24 mouse cellular contexts compared by ENCODE assay signal in genomic region chr7:43952703-43953102, GRCm38 (mm10). TPM values are rescaled to one million over a fixed set of nuclear protein-coding genes. Genes with fewer than 3 reads are reported as not detected.
A peak's percentile ranks its signal among the peaks of the same experiment; 100 is the strongest.
DNase-seq lines count a peak whose midpoint lies in the region; ATAC-seq lines count a peak whose summit lies in the region.
"Had no signal": no experiment of that assay in that cellular context is flagged by ENCODE, and none has a peak within 500 bp of the region (broad histone marks: within the 10 kb centered on the region; RNA-seq: fewer than 3 reads in every experiment).

No protein-coding gene starts in this region.

- no peaks in the 10 kb centered on the region for H3K9me3 ChIP-seq in kidney, embryonic 14.5 days (ENCODE audit: control insufficient read depth, low read length)
- H3K9me3 ChIP-seq in heart, embryonic 11.5 days (replicated peaks; ENCODE audit: control insufficient read depth, low read length): no peaks in the 10 kb centered on the region
- H3K9me3 ChIP-seq: heart, embryonic 15.5 days; midbrain, embryonic 12.5 days had no signal

- H3K4me3 ChIP-seq in kidney, embryonic 14.5 days (ENCODE audit: low read length): no peak overlapping the region
- H3K4me3 ChIP-seq in heart, embryonic 11.5 days (ENCODE audit: low read depth, low read length): no peak overlapping the region
- H3K4me3 ChIP-seq: erythroblast, embryonic 14.5 days; heart, embryonic 15.5 days; midbrain, embryonic 12.5 days had no signal

- no peak overlapping the region for H3K27ac ChIP-seq in kidney, embryonic 14.5 days (ENCODE audit: low read depth, low read length)
- H3K27ac ChIP-seq in heart, embryonic 11.5 days (ENCODE audit: low read depth, low read length): no peak overlapping the region
- H3K27ac ChIP-seq: heart, embryonic 15.5 days; macrophage; midbrain, embryonic 12.5 days had no signal

- DNase-seq in layer of hippocampus, adult 11-12 months (ENCODE audit: low spot score): peak; percentile 23
- DNase-seq in layer of hippocampus, adult 9-10 months (ENCODE audit: low spot score): no peak
- DNase-seq in layer of hippocampus, adult 18-20 months (ENCODE audit: low spot score in 2 of 2): peak; percentile 11 to 16
- DNase-seq in right cerebral cortex, postnatal 25 days: peak; percentile 31
- DNase-seq in retina, embryonic 14.5 days (ENCODE audit: low spot score): no peak
- no peak for DNase-seq in gastrocnemius, postnatal 25 days
- DNase-seq: cerebellum, postnatal 14 days; forebrain, postnatal 0 days; heart, adult 11 months; lung, embryonic 14.5 days; thymus, postnatal 14 days had no signal

- H3K36me3 ChIP-seq in kidney, embryonic 14.5 days (ENCODE audit: control insufficient read depth, insufficient read depth, low read length): no peaks in the 10 kb centered on the region
- no peaks in the 10 kb centered on the region for H3K36me3 ChIP-seq in heart, embryonic 11.5 days (ENCODE audit: control insufficient read depth, insufficient read depth, low read length)
- H3K36me3 ChIP-seq: heart, embryonic 15.5 days; midbrain, embryonic 12.5 days had no signal

- no peaks in the 10 kb centered on the region for H3K4me1 ChIP-seq in kidney, embryonic 14.5 days (ENCODE audit: control insufficient read depth, insufficient read depth, low read length)
- H3K4me1 ChIP-seq in heart, embryonic 11.5 days (ENCODE audit: control insufficient read depth, insufficient read depth, low read length): no peaks in the 10 kb centered on the region
- H3K4me1 ChIP-seq: heart, embryonic 15.5 days; midbrain, embryonic 12.5 days had no signal

- WGBS in kidney, embryonic 14.5 days: 37% methylated on average over 4 of the region's 4 CpGs
- WGBS in heart, embryonic 11.5 days (ENCODE audit: insufficient replicate concordance): 60% methylated on average over 4 of the region's 4 CpGs

- H3K27me3 ChIP-seq in kidney, embryonic 14.5 days (ENCODE audit: control insufficient read depth, insufficient read depth, low read length): no peaks in the 10 kb centered on the region
- H3K27me3 ChIP-seq in heart, embryonic 11.5 days (ENCODE audit: control insufficient read depth, insufficient read depth, low read length): no peaks in the 10 kb centered on the region
- H3K27me3 ChIP-seq: heart, embryonic 15.5 days; midbrain, embryonic 12.5 days; Patski had no signal

- ATAC-seq in kidney, embryonic 14.5 days (ENCODE audit: low FRiP score, low TSS enrichment): peak; percentile 78
- no peak for ATAC-seq in heart, embryonic 11.5 days (replicated peaks; ENCODE audit: insufficient number of reproducible peaks, low FRiP score, low TSS enrichment)
- ATAC-seq: forebrain, postnatal 0 days; inflammation-experienced regulatory T-cells, adult 6 months; Patski had no signal

- H3K9ac ChIP-seq in kidney, embryonic 14.5 days (ENCODE audit: low read depth, low read length): no peak overlapping the region
- no peak overlapping the region for H3K9ac ChIP-seq in heart, embryonic 11.5 days (ENCODE audit: low read depth, low read length)
- H3K9ac ChIP-seq: forebrain, postnatal 0 days; heart, embryonic 15.5 days; lung, embryonic 14.5 days; midbrain, embryonic 12.5 days had no signal

- no peak overlapping the region for H3K4me2 ChIP-seq in kidney, embryonic 14.5 days (replicated peaks; ENCODE audit: low read depth, low read length)
- H3K4me2 ChIP-seq in heart, embryonic 11.5 days: no peak overlapping the region
- H3K4me2 ChIP-seq: heart, embryonic 15.5 days; lung, embryonic 14.5 days; midbrain, embryonic 12.5 days had no signal

RNA-seq across cellular contexts. Expression of gene Klk1b8, which starts 2.2 kb away (rescaled TPM):
- not detected in 2 replicates for polyA plus RNA-seq in kidney, embryonic 14.5 days (2014; fragmentation: Nextera tagmentation; extraction: Ambion mirVana)
- not detected for total RNA-seq in layer of hippocampus, adult 18-20 months (2021)
- not detected for total RNA-seq in gastrocnemius, postnatal 25 days (2021)
- polyA plus RNA-seq in heart, embryonic 11.5 days (2014; fragmentation: Nextera tagmentation; extraction: Ambion mirVana): not detected in 2 replicates
- total RNA-seq: adrenal gland, postnatal 4 days; forebrain, postnatal 0 days; liver, adult 2 months; neutrophil, adult 5-6 weeks had no signal
- polyA plus RNA-seq: erythroblast, embryonic 14.5 days; forebrain, postnatal 0 days; heart, embryonic 15.5 days; hindbrain, embryonic 11.5 days; inflammation-experienced regulatory T-cells, adult 6 months; liver, adult 2 months; lung, embryonic 14.5 days; macrophage; midbrain, embryonic 12.5 days; Patski; stomach, embryonic 14.5 days had no signal

RNA-seq across cellular contexts. Expression of gene Klk1b1, which starts 13.8 kb away (rescaled TPM):
- not detected in 2 replicates for polyA plus RNA-seq in kidney, embryonic 14.5 days (2014; fragmentation: Nextera tagmentation; extraction: Ambion mirVana)
- not detected for total RNA-seq in layer of hippocampus, adult 18-20 months (2021)
- not detected for total RNA-seq in gastrocnemius, postnatal 25 days (2021)
- not detected in 2 replicates for polyA plus RNA-seq in heart, embryonic 11.5 days (2014; fragmentation: Nextera tagmentation; extraction: Ambion mirVana)
- total RNA-seq: adrenal gland, postnatal 4 days; forebrain, postnatal 0 days; liver, adult 2 months; neutrophil, adult 5-6 weeks had no signal
- polyA plus RNA-seq: erythroblast, embryonic 14.5 days; forebrain, postnatal 0 days; heart, embryonic 15.5 days; hindbrain, embryonic 11.5 days; inflammation-experienced regulatory T-cells, adult 6 months; liver, adult 2 months; lung, embryonic 14.5 days; midbrain, embryonic 12.5 days; Patski; stomach, embryonic 14.5 days had no signal

RNA-seq across cellular contexts. Expression of gene Klk15, which starts 19.2 kb away (rescaled TPM):
- not detected in 2 replicates for polyA plus RNA-seq in kidney, embryonic 14.5 days (2014; fragmentation: Nextera tagmentation; extraction: Ambion mirVana)
- total RNA-seq in layer of hippocampus, adult 18-20 months (2021): not detected
- total RNA-seq in gastrocnemius, postnatal 25 days (2021): not detected
- polyA plus RNA-seq in heart, embryonic 11.5 days (2014; fragmentation: Nextera tagmentation; extraction: Ambion mirVana): not detected in 2 replicates
- total RNA-seq: adrenal gland, postnatal 4 days; forebrain, postnatal 0 days; liver, adult 2 months; neutrophil, adult 5-6 weeks had no signal
- polyA plus RNA-seq: erythroblast, embryonic 14.5 days; forebrain, postnatal 0 days; heart, embryonic 15.5 days; hindbrain, embryonic 11.5 days; inflammation-experienced regulatory T-cells, adult 6 months; liver, adult 2 months; lung, embryonic 14.5 days; macrophage; midbrain, embryonic 12.5 days; Patski; stomach, embryonic 14.5 days had no signal

RNA-seq across cellular contexts. Expression of gene Klk1b9, which starts 23.2 kb away (rescaled TPM):
- polyA plus RNA-seq in kidney, embryonic 14.5 days (2014; fragmentation: Nextera tagmentation; extraction: Ambion mirVana): not detected in 2 replicates
- not detected for total RNA-seq in layer of hippocampus, adult 18-20 months (2021)
- not detected for total RNA-seq in gastrocnemius, postnatal 25 days (2021)
- polyA plus RNA-seq in heart, embryonic 11.5 days (2014; fragmentation: Nextera tagmentation; extraction: Ambion mirVana): not detected in 2 replicates
- total RNA-seq: adrenal gland, postnatal 4 days; forebrain, postnatal 0 days; liver, adult 2 months; neutrophil, adult 5-6 weeks had no signal
- polyA plus RNA-seq: erythroblast, embryonic 14.5 days; forebrain, postnatal 0 days; heart, embryonic 15.5 days; hindbrain, embryonic 11.5 days; liver, adult 2 months; lung, embryonic 14.5 days; macrophage; midbrain, embryonic 12.5 days; Patski; stomach, embryonic 14.5 days had no signal

RNA-seq across cellular contexts. Expression of gene Klk1b11, which starts 43.0 kb away (rescaled TPM):
- polyA plus RNA-seq in kidney, embryonic 14.5 days (2014; fragmentation: Nextera tagmentation; extraction: Ambion mirVana): not detected in 2 replicates
- total RNA-seq in layer of hippocampus, adult 18-20 months (2021): not detected
- total RNA-seq in gastrocnemius, postnatal 25 days (2021): not detected
- polyA plus RNA-seq in heart, embryonic 11.5 days (2014; fragmentation: Nextera tagmentation; extraction: Ambion mirVana): not detected in 2 replicates
- total RNA-seq: forebrain, postnatal 0 days; liver, adult 2 months; neutrophil, adult 5-6 weeks had no signal
- polyA plus RNA-seq: erythroblast, embryonic 14.5 days; forebrain, postnatal 0 days; heart, embryonic 15.5 days; hindbrain, embryonic 11.5 days; inflammation-experienced regulatory T-cells, adult 6 months; liver, adult 2 months; lung, embryonic 14.5 days; midbrain, embryonic 12.5 days; Patski; stomach, embryonic 14.5 days had no signal

Comparison
In these comparisons a context has a peak if more than half of its experiments do, and no peak if none do; other contexts are left out.
1. DNase-seq: peak in layer of hippocampus, adult 11-12 months (single experiment), layer of hippocampus, adult 18-20 months (2 of 2) and right cerebral cortex, postnatal 25 days (single experiment); none in layer of hippocampus, adult 9-10 months (single experiment), retina, embryonic 14.5 days (single experiment) and gastrocnemius, postnatal 25 days (single experiment).